Mouse (Mus musculus): Measurements from ENCODE around the gene Dhps. TPM values are rescaled to one million over a fixed set of nuclear protein-coding genes. Genes with fewer than 3 reads are reported as not detected.

Dhps gene
- total and polyA plus RNA-seq, 3 experiments: 44.7 to 88.5 (median 60.1) TPM

- Histone ChIP-seq H3K27ac (ENCODE audit: insufficient read depth, low read depth) (no peak overlapping the region), H3K9ac (ENCODE audit: insufficient read depth, low read depth) (no peak overlapping the region), H3K9me3 (replicated peaks; ENCODE audit: low read length) (no peaks in the 10 kb centered on the region), H3K4me1 (ENCODE audit: control insufficient read depth in 1 of 2, insufficient read depth in 2 of 2) (peaks cover 0 to 12% of the 10 kb centered on the region in 2 experiments; a peak in 2 of 4 replicates), H3K4me3 (replicated peaks in 1 of 3; ENCODE audit: low read depth in 2 of 3, low read length in 2 of 3, poor library complexity in 1 of 3) (no peak overlapping the region), H3K36me3 (replicated peaks in 1 of 2; ENCODE audit: control insufficient read depth in 1 of 2, insufficient read depth in 1 of 2, low read length in 1 of 2) (peaks cover 0 to 3% of the 10 kb centered on the region in 2 experiments), H3K79me2 (replicated peaks; ENCODE audit: control insufficient read depth, extremely low read depth, insufficient read depth, poor library complexity, severe bottlenecking) (no peaks in the 10 kb centered on the region), H3K4me2 (ENCODE audit: insufficient read depth, low read depth, poor library complexity, severe bottlenecking) (no peak overlapping the region), H3K27me3 (replicated peaks) (no peaks in the 10 kb centered on the region)
- dilution Hi-C loops (cut with MboI; ENCODE audit: extremely low pct_ligation_motif_present, extremely low pct_unique_long_range_greater_than_20kb, low sequenced_read_pairs) (no loop called here), in situ Hi-C loops (cut with MboI; ENCODE audit: low pct_ligation_motif_present, low pct_unique_long_range_greater_than_20kb, low sequenced_read_pairs) (no loop called here)
- DNase-seq (ENCODE audit: extremely low read depth): no peak
- TF ChIP-seq ZMIZ1 (IDR thresholded peaks at IDR 0.05; ENCODE audit: low read depth, low read length) (no peak), SMC3 (IDR thresholded peaks at IDR 0.05; ENCODE audit: low read depth, low read length) (no peak), TCF12 (IDR thresholded peaks at IDR 0.05; ENCODE audit: low read depth, low read length) (no peak), USF1 (IDR thresholded peaks at IDR 0.05; ENCODE audit: low read depth, low read length) (no peak), MEF2A (IDR thresholded peaks at IDR 0.05; ENCODE audit: borderline replicate concordance, low read depth, low read length) (no peak), MAFK (IDR thresholded peaks at IDR 0.05; ENCODE audit: insufficient replicate concordance, low read length) (no peak), RCOR1 (conservative IDR thresholded peaks at IDR 0.05; ENCODE audit: low read depth, low read length) (no peak), NELFE (IDR thresholded peaks at IDR 0.05; ENCODE audit: low read depth, low read length) (no peak)
Measured at GRCm38 (mm10) chr8:85116984-85117383, 45.4 kb downstream of the Dhps start.

- peak overlapping the region; percentile 43 for H3K4me2 ChIP-seq (ENCODE audit: insufficient read depth, low read depth, poor library complexity, severe bottlenecking)
- in situ Hi-C loops (cut with MboI; ENCODE audit: low pct_ligation_motif_present, low pct_unique_long_range_greater_than_20kb, low sequenced_read_pairs) (no loop called here), dilution Hi-C loops (cut with MboI; ENCODE audit: extremely low pct_ligation_motif_present, extremely low pct_unique_long_range_greater_than_20kb, low sequenced_read_pairs) (no loop called here)
- H3K4me1 ChIP-seq (ENCODE audit: control insufficient read depth in 1 of 2, insufficient read depth in 2 of 2): peaks cover 0 to 12% of the 10 kb centered on the region in 2 experiments; a peak in 2 of 4 replicates
- H3K4me3 ChIP-seq (replicated peaks in 1 of 3; ENCODE audit: low read depth in 2 of 3, low read length in 2 of 3, poor library complexity in 1 of 3): peak overlapping the region; percentile 57 to 71 (median 62)
- no peaks in the 10 kb centered on the region for H3K79me2 ChIP-seq (replicated peaks; ENCODE audit: control insufficient read depth, extremely low read depth, insufficient read depth, poor library complexity, severe bottlenecking)
- H3K36me3 ChIP-seq (replicated peaks in 1 of 2; ENCODE audit: control insufficient read depth in 1 of 2, insufficient read depth in 1 of 2, low read length in 1 of 2): no peaks in the 10 kb centered on the region
- DNase-seq (ENCODE audit: extremely low read depth): peak; percentile 86
- no peaks in the 10 kb centered on the region for H3K9me3 ChIP-seq (replicated peaks; ENCODE audit: low read length)
- no peak overlapping the region for H3K27ac ChIP-seq (ENCODE audit: insufficient read depth, low read depth)
- peak overlapping the region; percentile 53 for H3K9ac ChIP-seq (ENCODE audit: insufficient read depth, low read depth)
- peaks cover 3% of the 10 kb centered on the region for H3K27me3 ChIP-seq (replicated peaks)
- peak; percentile 83 for TF ChIP-seq TBP (conservative IDR thresholded peaks at IDR 0.05; ENCODE audit: low read depth, low read length)
- TF ChIP-seq JUND (conservative IDR thresholded peaks at IDR 0.05; ENCODE audit: low read depth, low read length): no peak
- TF ChIP-seq EP300 (IDR thresholded peaks at IDR 0.05; ENCODE audit: low read length): no peak
- no peak for TF ChIP-seq MAFK (IDR thresholded peaks at IDR 0.05; ENCODE audit: insufficient replicate concordance, low read length)
- TF ChIP-seq UBTF (IDR thresholded peaks at IDR 0.05; ENCODE audit: low read depth, low read length): no peak
- TF ChIP-seq RCOR1 (conservative IDR thresholded peaks at IDR 0.05; ENCODE audit: low read depth, low read length): no peak
- TF ChIP-seq CTCF (conservative IDR thresholded peaks at IDR 0.05 in 1 of 2, IDR thresholded peaks at IDR 0.05 in 1 of 2; ENCODE audit: low read depth in 2 of 2, low read length in 2 of 2): peak in 1 of 2 experiments; percentile 36; a peak in 2 of 4 replicates
- no peak for TF ChIP-seq MAZ (IDR thresholded peaks at IDR 0.05; ENCODE audit: low read depth, low read length)
- TF ChIP-seq POLR2A (IDR thresholded peaks at IDR 0.05; ENCODE audit: low read depth, low read length): peak; percentile 71
- TF ChIP-seq ETS1 (conservative IDR thresholded peaks at IDR 0.05; ENCODE audit: low read depth, low read length): no peak
- TF ChIP-seq E2F4 (IDR thresholded peaks at IDR 0.05; ENCODE audit: insufficient replicate concordance, low read depth, low read length): no peak
- TF ChIP-seq PAX5 (IDR thresholded peaks at IDR 0.05; ENCODE audit: low read length): no peak
- TF ChIP-seq GABPA (IDR thresholded peaks at IDR 0.05; ENCODE audit: insufficient replicate concordance, low read depth, low read length): no peak
- TF ChIP-seq MYC (IDR thresholded peaks at IDR 0.05; ENCODE audit: low read depth, low read length): no peak
- TF ChIP-seq NELFE (IDR thresholded peaks at IDR 0.05; ENCODE audit: low read depth, low read length): peak; percentile 64; the same call in 1 of the 2 replicates
- TF ChIP-seq TCF12 (IDR thresholded peaks at IDR 0.05; ENCODE audit: low read depth, low read length): peak; percentile 51; the same call in 1 of the 2 replicates
- no peak for TF ChIP-seq ZC3H11A (IDR thresholded peaks at IDR 0.05; ENCODE audit: low read depth, low read length)
- TF ChIP-seq ZKSCAN1 (IDR thresholded peaks at IDR 0.05; ENCODE audit: borderline replicate concordance, low read depth, low read length): no peak
- TF ChIP-seq USF1 (IDR thresholded peaks at IDR 0.05; ENCODE audit: low read depth, low read length): no peak
- TF ChIP-seq MAX (IDR thresholded peaks at IDR 0.05; ENCODE audit: low read length): no peak; the same call in 1 of the 2 replicates
- no peak for TF ChIP-seq ZNF384 (IDR thresholded peaks at IDR 0.05; ENCODE audit: low read depth, low read length)
- no peak for TF ChIP-seq CHD1 (IDR thresholded peaks at IDR 0.05; ENCODE audit: low read depth, low read length)
- TF ChIP-seq HCFC1 (IDR thresholded peaks at IDR 0.05; ENCODE audit: low read depth, low read length): no peak
- TF ChIP-seq CHD2 (IDR thresholded peaks at IDR 0.05; ENCODE audit: low read length): no peak
- TF ChIP-seq ELF1 (IDR thresholded peaks at IDR 0.05; ENCODE audit: low read depth, low read length): peak; percentile 48
- TF ChIP-seq SMC3 (IDR thresholded peaks at IDR 0.05; ENCODE audit: low read depth, low read length): no peak
- TF ChIP-seq NRF1 (IDR thresholded peaks at IDR 0.05; ENCODE audit: low read depth, low read length): peak; percentile 89
- TF ChIP-seq RAD21 (IDR thresholded peaks at IDR 0.05; ENCODE audit: low read depth, low read length): no peak
Measured at GRCm38 (mm10) chr8:85119052-85119981, 47.8 kb downstream of the Dhps start.
